Mouse (Mus musculus) layer of hippocampus, adult 11-12 months (tissue): ENCODE measurements at regions not wholly inside any gene's neighbourhood (a gene's known extent, or its start where the extent isn't known, plus 50 kb on each side); places are given as distances from the start of the nearest gene placed in this dataset.

Experiments used
- DNase-seq: peaks from one replicate; pipeline ENCODE4 v3.0.0; 2022; ENCODE audit warnings: low spot score

- DNase-seq, result no peak
Observed at GRCm38 (mm10) chr13:37528876-37529275, 183.9 kb downstream of the Ly86 start.

DNA sequence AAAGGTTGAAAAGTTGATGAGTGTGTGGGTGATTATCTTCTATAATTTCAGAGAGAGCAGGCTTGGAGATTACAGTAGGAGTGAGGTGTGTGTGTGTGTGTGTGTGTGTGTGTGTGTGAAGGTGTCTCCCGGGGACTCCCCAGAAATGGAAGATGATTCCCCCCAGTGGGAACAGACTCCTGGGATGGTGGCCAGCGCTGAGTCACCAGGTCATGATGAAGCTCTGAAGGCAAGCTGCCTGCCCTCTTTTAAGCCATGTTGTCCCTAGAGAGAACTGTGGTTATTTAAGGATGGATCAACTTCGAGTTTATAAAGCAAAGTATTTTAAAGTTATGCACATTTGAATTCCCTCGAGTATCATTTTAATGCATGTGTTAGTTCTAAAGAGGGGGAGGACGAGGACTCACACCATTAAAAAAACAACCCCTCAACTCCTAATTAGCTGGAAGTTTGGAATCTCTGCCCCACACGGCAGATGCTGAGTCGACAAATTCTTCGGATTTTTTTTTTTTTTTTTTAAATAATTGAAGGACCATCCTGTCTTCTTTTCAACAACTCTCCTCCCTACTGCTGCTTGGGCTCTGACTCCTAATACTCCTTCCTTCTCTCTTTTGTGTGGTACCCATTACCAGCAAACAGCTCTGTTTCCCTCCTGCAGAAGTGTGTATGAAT is 186.6 kb downstream of the Ly86 start:
- no peak for DNase-seq

GRCm38 (mm10) chr13:37532596-37533170 is 187.7 kb downstream of the Ly86 start:
- DNase-seq, result no peak

GRCm38 (mm10) chr13:37533851-37534250 is 188.8 kb downstream of the Ly86 start:
- DNase-seq, result no peak

DNA sequence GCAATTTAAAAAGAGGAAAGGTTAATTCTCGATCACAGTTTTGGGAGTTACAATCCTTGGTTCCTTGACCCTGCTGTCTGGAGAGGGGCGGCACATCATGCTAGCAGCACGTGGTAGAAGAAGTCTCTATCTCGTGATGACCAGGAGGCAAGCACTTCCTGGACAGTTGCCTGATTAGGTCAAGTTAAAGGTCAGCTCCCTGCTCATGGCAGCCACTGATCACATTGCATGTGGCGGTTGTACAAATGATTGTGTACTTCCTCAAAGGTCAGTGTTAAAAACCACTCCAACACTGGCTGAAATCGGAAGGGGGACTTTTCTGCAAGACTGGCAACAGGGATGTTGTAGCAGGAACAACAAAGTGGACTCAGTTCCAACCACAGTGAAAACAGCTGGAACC is 192.3 kb downstream of the Ly86 start:
- DNase-seq, result no peak

GRCm38 (mm10) chr13:37537793-37538192 is 192.8 kb downstream of the Ly86 start:
- no peak for DNase-seq

GRCm38 (mm10) chr13:37540980-37541531 is 196.0 kb downstream of the Ly86 start:
- DNase-seq, result no peak

DNA sequence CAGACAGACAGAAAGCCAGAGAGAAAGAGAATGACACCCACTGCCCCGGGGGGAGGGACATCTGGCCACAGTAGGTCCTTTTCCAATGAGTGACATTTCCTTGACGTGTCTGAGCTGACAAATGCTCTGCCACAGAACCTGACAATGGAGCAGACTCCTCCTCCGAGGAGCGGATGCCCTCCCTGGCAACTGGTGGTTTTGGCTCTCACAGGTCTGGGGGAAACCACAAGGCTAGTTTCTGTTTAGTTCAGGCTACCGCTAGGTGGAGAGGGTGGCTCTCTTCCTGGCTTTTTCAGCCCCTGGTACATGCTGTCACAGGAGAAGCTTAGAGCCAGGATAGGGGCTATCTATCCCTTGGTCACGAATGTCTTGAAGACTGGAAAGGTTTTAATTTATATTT is 196.7 kb downstream of the Ly86 start:
- DNase-seq, result peak; percentile 59

DNA sequence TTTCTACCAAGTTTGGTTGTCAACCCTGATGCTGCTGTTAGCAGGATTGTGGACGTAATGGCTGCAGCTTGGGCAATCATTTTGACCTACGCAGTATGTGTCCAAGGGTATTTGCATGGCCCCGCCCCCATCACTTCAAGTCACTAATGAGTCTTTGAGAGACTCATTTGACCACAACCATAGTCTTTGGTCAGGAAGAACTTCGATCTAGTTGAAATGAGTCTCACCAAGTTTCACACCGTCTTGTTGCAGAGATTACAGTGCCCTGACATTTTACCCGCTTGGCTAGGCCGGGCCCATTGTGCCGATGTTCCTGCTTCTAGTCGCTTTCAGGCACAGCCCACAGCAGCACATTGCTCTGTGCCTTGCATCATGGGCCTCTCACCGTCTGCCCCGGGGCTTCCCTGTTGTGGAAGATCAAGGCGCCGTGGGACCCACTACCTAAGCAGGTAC is 197.8 kb downstream of the Ly86 start:
- no peak for DNase-seq

GRCm38 (mm10) chr13:37543788-37544187 is 198.8 kb downstream of the Ly86 start:
- no peak for DNase-seq

- DNase-seq, result no peak
Observed at GRCm38 (mm10) chr13:37544696-37545095, 199.7 kb downstream of the Ly86 start.

DNA sequence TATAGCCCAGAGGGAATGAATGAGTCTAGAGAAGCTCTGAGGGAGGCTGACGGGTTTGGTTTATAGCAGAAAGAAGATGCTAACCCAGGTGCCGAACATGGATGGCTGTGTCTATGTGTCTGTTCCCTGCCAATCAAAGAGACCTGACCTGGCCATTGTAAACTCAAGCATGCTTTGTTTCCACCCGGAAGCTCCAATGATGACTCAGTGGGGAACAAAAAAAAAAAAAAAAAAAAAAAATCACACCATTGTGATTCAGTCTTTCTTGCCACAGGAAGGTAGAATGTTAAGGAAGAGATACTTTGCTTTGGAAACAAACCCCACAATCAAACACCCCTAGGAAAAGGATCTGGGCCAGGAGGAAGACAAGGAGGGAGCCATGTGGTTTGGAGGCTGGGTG is 201.5 kb downstream of the Ly86 start:
- no peak for DNase-seq

DNA sequence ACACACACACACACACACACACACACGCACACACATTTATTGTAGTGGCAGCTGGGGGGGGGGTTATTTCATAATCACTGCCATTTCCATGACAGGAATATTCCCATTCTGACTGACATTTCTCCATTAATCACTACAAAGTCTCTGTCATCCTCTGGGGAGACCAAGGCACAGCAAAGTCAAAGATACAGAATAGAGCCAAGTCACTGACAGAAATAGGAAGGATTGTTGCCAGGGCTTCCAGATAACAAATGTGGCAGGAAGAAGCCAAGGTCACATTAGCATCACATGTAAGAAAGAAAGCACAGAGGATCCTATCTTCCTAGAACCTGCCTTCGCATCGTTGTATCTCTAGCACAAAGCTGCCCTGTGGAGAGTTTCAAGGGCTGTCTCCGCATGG is 205.6 kb downstream of the Ly86 start:
- DNase-seq, result no peak

DNA sequence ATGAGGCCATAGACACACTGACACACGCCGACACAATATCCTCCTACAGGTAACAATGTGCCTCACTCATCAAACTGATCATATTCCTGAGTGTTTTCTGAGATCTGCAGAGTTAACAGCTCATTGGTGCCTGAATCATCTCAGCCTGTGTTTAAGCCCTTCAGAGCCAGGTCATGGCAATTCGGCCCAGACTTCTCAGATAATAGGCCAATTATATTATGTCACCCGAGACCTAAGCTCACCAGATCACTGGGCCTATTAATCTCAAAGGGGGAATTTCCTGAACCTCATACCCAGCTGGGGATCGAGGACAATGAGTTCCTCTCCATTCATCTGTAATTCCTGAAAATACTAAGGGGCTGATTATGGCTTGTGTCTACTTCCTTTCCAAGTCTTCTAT is 208.4 kb downstream of the Ly86 start:
- no peak for DNase-seq

DNA sequence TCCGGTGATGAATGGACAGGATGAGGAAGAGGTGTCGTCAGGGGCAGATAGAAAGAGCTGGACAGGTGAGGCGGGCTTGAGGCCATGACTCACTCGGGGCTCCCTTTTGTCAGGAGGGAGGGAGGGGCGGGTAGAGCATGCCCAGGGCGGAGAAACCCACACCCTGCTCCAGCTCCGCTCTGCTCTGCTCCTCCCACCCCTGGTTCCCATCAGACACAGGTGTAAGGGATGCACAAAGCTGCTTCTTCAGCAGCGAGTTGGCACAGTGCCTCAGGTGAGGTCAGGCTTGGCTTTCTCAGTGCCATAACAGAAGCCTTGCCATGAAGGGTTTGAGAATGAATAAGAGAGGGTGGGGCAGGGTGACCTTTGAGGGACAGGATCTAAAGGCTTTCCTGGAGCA is 212.2 kb downstream of the Ly86 start:
- DNase-seq, result no peak

DNA sequence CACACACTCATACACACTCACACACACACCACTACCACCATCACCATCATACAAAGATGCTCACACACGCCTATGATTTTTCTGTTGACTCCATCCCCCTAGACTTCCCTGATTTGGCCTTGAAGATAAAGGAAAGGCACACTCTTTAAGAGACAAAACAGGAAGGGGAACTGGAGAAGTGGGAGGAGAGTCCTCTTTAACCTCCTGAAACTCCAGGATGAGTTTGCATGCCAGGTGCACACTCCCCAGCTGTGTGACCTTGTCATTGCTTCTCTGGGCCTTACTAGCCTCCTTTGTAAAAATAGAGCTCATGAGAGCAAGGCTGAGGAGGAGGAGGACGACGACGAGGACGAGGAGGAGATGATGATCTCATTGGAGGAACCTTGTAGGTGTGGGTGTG is 212.8 kb downstream of the Ly86 start:
- DNase-seq, result no peak

DNA sequence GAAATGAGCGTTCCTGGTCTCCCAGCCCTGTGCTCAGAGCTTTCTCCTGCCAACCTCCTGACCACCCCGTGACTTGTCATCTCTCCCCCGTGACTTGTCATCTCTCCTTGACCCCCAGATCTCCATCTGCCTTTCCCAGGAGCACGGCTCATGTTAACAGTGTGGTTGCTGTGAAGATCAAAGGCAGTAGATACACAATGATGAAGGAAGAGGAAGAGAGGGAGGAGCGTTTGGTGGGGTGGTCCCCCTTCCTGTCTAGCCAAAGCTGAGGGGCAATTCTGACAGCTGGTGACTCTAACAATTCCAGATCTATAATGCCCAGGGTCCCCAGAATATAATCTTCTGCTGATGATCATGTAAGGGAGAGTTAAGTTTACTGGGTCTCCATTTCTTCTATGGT is 214.0 kb downstream of the Ly86 start:
- DNase-seq, result no peak

GRCm38 (mm10) chr13:37559706-37560313 is 214.8 kb downstream of the Ly86 start:
- peak; percentile 41 for DNase-seq

- DNase-seq, result no peak
Observed at GRCm38 (mm10) chr13:37560387-37560786, 215.4 kb downstream of the Ly86 start.

- DNase-seq, result peak; percentile 17
Observed at GRCm38 (mm10) chr13:37560800-37561199, 215.8 kb downstream of the Ly86 start.

- DNase-seq, result no peak
Observed at GRCm38 (mm10) chr13:37561437-37561836, 216.4 kb downstream of the Ly86 start.

DNA sequence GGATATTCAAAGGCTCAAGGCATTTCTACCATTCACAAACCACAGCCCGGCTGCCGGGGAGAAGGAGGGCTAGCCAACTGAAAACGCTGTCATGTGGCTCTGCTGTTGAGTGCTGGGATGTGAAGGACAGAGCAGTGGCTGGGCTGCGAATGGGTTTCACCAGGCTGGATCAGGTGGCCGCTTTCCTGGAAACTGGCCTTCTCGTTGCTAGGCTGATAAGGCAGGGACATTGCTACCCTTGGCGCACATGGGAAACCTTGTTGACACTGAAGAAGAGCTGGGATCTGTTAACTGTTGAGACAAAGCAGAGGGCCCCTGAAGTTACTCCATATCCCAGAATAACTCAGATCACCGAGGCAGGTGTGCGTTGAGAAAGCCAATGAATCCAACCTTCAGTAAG is 216.1 kb upstream of the Rreb1 start:
- no peak for DNase-seq

DNA sequence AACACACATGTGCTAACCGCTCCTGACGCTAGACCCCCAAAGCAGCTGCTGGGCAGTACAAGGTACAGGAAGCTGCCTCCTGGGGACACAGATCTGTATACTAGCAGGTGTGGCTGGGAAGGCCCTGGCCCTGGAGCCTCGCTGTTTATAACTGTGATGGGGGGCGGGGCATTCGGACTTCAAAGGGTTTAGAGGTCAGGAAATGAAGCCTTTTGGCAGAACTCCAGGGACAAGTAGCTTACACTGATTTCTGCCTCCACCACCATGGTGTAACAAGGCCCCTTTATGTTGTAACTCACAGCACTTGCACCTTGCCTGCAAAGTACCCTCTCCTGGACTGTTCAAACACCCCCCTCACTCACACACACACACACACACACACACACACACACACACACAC is 215.5 kb upstream of the Rreb1 start:
- no peak for DNase-seq
